Mouse (Mus musculus) heart, postnatal 0 days (tissue): ENCODE results near the gene 7420426K07Rik.

Experiments
- CTCF ChIP-seq: IDR thresholded peaks from 2 replicates; pipeline ENCODE4 v1.5.1; 2016; ENCODE audit warnings: antibody characterized with exemption, control low read depth, low read depth
- EP300 ChIP-seq: IDR thresholded peaks from 2 replicates; pipeline ENCODE4 v1.6.1; 2016; ENCODE audit warnings: antibody characterized with exemption, low read depth

DNA sequence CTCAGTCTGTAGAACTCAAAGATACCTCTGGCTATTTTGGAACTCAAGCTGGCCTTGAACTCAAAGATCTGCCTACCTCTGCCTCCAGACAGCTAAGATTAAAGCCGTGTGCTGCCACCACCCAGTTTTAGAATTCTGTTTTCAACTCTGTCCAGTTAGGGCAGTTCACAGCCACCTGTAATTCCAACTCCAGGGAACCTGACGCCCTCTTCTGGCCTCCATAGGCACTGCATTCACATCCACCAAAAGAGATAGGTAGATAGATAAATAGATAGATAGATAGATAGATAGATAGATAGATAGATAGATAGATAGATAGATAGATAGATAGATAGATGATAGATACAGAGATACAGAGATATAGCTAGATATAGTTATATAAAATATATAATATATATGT, 36.4 kb downstream of the 7420426K07Rik start:
- TF ChIP-seq EP300: no peak
- TF ChIP-seq CTCF: no peak
